Mouse (Mus musculus) lung, postnatal 0 days (tissue): Measurements from ENCODE around the gene Taf8.

ENCODE experiments used
- CTCF ChIP-seq: IDR thresholded peaks from 2 replicates; pipeline ENCODE4 v1.5.1; 2016; ENCODE audit warnings: antibody characterized with exemption, mild to moderate bottlenecking
- EP300 ChIP-seq: IDR thresholded peaks from 2 replicates; pipeline ENCODE4 v1.6.1; 2016; ENCODE audit warnings: antibody characterized with exemption, mild to moderate bottlenecking, control low read depth

GRCm38 (mm10) chr17:47448523-47449372 lies 53.3 kb downstream of the Taf8 start:
- TF ChIP-seq CTCF (no peak), EP300 (no peak)
